Mouse (Mus musculus): ENCODE measurements around the gene Psmb3. TPM values are rescaled to one million over a fixed set of nuclear protein-coding genes. Genes with fewer than 3 reads are reported as not detected.

Psmb3 gene
- total and polyA plus RNA-seq, 2 experiments from 2014 or later = 449 to 473 TPM

DNA sequence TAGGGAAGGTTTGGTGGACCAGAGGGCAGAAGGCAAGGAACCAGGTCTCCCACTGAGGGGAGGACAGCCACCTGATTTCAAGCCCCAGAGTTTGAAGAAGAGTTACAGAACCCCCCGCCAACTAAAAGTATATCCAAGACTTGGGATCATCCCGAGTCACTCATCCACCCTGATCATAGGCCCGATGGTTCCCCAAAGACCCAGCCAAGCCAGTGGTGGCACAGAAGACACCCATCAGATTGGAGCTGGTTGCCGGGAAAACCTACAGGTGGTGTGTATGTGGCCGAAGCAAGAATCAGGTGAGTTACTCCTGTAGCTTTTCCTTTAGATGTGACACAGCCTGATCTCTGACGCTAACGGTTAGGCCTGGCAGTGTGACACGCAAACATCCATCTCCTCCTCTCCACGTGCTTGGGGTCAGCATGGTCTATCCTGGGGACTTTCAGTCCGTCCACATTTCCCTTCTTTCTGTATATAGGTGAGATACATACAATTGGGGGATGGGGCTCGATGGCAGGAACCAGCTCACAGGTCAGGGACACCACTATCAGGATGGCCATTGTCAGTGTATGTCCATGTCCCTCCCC, 16.8 kb upstream of the Psmb3 start:
- Histone ChIP-seq H3K4me3 (ENCODE audit: low read depth, low read length) (peak overlapping the region; percentile 38), H3K27ac (ENCODE audit: low read depth, low read length) (no peak overlapping the region), H3K4me1 (ENCODE audit: insufficient read depth, low read length) (no peaks in the 10 kb centered on the region), H3K36me3 (ENCODE audit: insufficient read depth, low read length) (peaks cover 30% of the 10 kb centered on the region), H3K9ac (replicated peaks; ENCODE audit: low read length, poor library complexity, severe bottlenecking) (no peak overlapping the region), H3K4me2 (ENCODE audit: low read depth, low read length, poor library complexity, severe bottlenecking) (peak overlapping the region; percentile 91), H3K27me3 (ENCODE audit: insufficient read depth, low read length) (no peaks in the 10 kb centered on the region), H3K9me3 (ENCODE audit: low read length) (no peaks in the 10 kb centered on the region)
- no peak for DNase-seq (ENCODE audit: low spot score)
- 71% methylated on average over 11 of the region's 11 CpGs for WGBS
- no peak for ATAC-seq (ENCODE audit: low FRiP score)
- TF ChIP-seq CTCF (IDR thresholded peaks at IDR 0.05) = no peak

DNA sequence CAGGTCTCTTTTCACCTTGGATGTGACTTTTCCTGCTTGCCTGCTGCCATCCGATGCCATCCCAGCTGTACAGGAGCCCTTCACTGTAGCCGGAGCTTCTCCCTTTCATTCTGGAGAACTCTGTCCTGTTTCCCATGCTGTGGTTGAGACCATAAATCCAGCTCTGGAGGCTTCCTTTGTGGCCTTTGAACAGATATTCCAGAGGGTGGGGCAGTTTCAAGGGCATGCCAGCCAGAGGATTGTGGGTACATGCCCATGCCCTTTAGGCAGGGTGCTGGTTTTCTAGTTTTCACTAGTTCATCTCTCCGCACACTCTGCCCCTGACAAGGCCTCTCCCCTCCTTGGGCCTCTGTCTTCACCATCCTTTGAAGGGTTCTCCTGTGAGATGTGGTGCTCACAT, 16.1 kb upstream of the Psmb3 start:
- Histone ChIP-seq H3K4me2 (ENCODE audit: low read depth, low read length, poor library complexity, severe bottlenecking) (no peak overlapping the region), H3K27me3 (ENCODE audit: insufficient read depth, low read length) (no peaks in the 10 kb centered on the region), H3K9me3 (ENCODE audit: low read length) (no peaks in the 10 kb centered on the region), H3K4me1 (ENCODE audit: insufficient read depth, low read length) (no peaks in the 10 kb centered on the region), H3K9ac (replicated peaks; ENCODE audit: low read length, poor library complexity, severe bottlenecking) (no peak overlapping the region), H3K36me3 (ENCODE audit: insufficient read depth, low read length) (peaks cover 33% of the 10 kb centered on the region), H3K4me3 (ENCODE audit: low read depth, low read length) (no peak overlapping the region), H3K27ac (ENCODE audit: low read depth, low read length) (no peak overlapping the region)
- ATAC-seq (ENCODE audit: low FRiP score) (no peak), DNase-seq (ENCODE audit: low spot score) (no peak)
- 92% methylated on average over 3 of the region's 3 CpGs for WGBS
- TF ChIP-seq CTCF (IDR thresholded peaks at IDR 0.05) = no peak

DNA sequence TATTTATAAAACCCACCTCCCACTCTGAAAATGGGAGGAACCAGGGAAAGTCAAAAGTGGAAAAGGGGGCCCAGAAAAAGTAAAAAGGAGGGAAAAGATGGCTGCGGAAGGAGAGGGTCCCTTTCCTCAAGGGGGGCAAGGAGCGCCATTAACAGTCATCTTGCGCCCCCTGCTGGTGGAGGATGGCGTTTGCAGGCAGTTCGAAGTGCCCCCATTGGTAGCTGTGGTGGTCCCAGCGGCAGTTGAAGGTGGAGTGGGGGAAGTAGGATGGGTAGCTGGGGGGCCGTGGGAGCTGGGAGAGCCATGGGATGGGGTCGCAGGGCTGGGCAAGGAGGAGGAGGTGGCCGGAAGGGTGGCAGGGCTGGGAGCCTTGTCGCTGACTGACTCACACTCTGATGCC, 13.3 kb upstream of the Psmb3 start:
- ATAC-seq (ENCODE audit: low FRiP score) (no peak), DNase-seq (ENCODE audit: low spot score) (peak; percentile 76)
- no peak overlapping the region for H3K4me3 ChIP-seq (ENCODE audit: low read depth, low read length)
- no peak overlapping the region for H3K27ac ChIP-seq (ENCODE audit: low read depth, low read length)
- 26% methylated on average over 10 of the region's 10 CpGs for WGBS
- H3K4me2 ChIP-seq (ENCODE audit: low read depth, low read length, poor library complexity, severe bottlenecking) = no peak overlapping the region
- H3K9ac ChIP-seq (replicated peaks; ENCODE audit: low read length, poor library complexity, severe bottlenecking) = no peak overlapping the region
- H3K36me3 ChIP-seq (ENCODE audit: insufficient read depth, low read length) = peaks cover 33% of the 10 kb centered on the region
- H3K9me3 ChIP-seq (ENCODE audit: low read length) = no peaks in the 10 kb centered on the region
- H3K4me1 ChIP-seq (ENCODE audit: insufficient read depth, low read length) = peaks cover 5% of the 10 kb centered on the region
- TF ChIP-seq CTCF (IDR thresholded peaks at IDR 0.05) = peak; percentile 93
- no peaks in the 10 kb centered on the region for H3K27me3 ChIP-seq (ENCODE audit: insufficient read depth, low read length)

DNA sequence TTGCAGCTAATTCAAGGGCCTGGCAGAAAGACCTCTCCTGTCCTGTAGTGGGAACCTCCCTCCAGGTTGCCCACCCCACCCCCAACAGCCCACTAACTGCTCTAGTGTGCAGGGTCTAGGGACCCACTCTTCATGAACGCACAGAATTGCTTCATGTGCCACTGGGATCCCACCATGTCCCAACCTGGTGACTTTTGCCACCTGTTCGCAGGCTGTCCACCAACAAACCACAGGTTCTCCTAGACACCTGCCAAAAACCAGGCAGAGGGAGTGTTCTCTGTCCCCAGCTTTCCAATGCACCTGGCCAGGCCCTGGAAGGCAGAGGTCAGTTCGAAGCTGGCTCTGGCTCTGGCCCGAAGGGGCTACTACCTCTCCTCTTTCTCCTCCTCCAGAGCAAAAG, 8.8 kb upstream of the Psmb3 start:
- DNase-seq (ENCODE audit: low spot score) (no peak), ATAC-seq (ENCODE audit: low FRiP score) (no peak)
- no peak for TF ChIP-seq CTCF (IDR thresholded peaks at IDR 0.05)
- Histone ChIP-seq H3K36me3 (ENCODE audit: insufficient read depth, low read length) (peaks cover 29% of the 10 kb centered on the region), H3K27me3 (ENCODE audit: insufficient read depth, low read length) (no peaks in the 10 kb centered on the region), H3K4me3 (ENCODE audit: low read depth, low read length) (no peak overlapping the region), H3K4me2 (ENCODE audit: low read depth, low read length, poor library complexity, severe bottlenecking) (peak overlapping the region; percentile 49), H3K4me1 (ENCODE audit: insufficient read depth, low read length) (peaks cover 25% of the 10 kb centered on the region), H3K27ac (ENCODE audit: low read depth, low read length) (no peak overlapping the region), H3K9ac (replicated peaks; ENCODE audit: low read length, poor library complexity, severe bottlenecking) (no peak overlapping the region), H3K9me3 (ENCODE audit: low read length) (no peaks in the 10 kb centered on the region)
- WGBS = 79% methylated on average over 4 of the region's 4 CpGs

- no peaks in the 10 kb centered on the region for H3K27me3 ChIP-seq (ENCODE audit: insufficient read depth, low read length)
- WGBS = 20% methylated on average over 17 of the region's 17 CpGs
- H3K4me2 ChIP-seq (ENCODE audit: low read depth, low read length, poor library complexity, severe bottlenecking) = peak overlapping the region; percentile 49
- H3K36me3 ChIP-seq (ENCODE audit: insufficient read depth, low read length) = peaks cover 26% of the 10 kb centered on the region
- peak overlapping the region; percentile 37 for H3K9ac ChIP-seq (replicated peaks; ENCODE audit: low read length, poor library complexity, severe bottlenecking)
- H3K4me3 ChIP-seq (ENCODE audit: low read depth, low read length) = peak overlapping the region; percentile 19
- peak overlapping the region; percentile 69 for H3K27ac ChIP-seq (ENCODE audit: low read depth, low read length)
- DNase-seq (ENCODE audit: low spot score) (peak; percentile 91), ATAC-seq (ENCODE audit: low FRiP score) (peak; percentile 25; the same call in 1 of the 2 replicates)
- H3K9me3 ChIP-seq (ENCODE audit: low read length) = no peaks in the 10 kb centered on the region
- TF ChIP-seq CTCF (IDR thresholded peaks at IDR 0.05) = no peak
- H3K4me1 ChIP-seq (ENCODE audit: insufficient read depth, low read length) = peaks cover 25% of the 10 kb centered on the region
Measured at GRCm38 (mm10) chr11:97694921-97695711, 8.1 kb upstream of the Psmb3 start.

GRCm38 (mm10) chr11:97695712-97696401, 7.3 kb upstream of the Psmb3 start:
- H3K36me3 ChIP-seq (ENCODE audit: insufficient read depth, low read length) = peaks cover 18% of the 10 kb centered on the region
- H3K27ac ChIP-seq (ENCODE audit: low read depth, low read length) = peak overlapping the region; percentile 69
- peak overlapping the region; percentile 37 for H3K9ac ChIP-seq (replicated peaks; ENCODE audit: low read length, poor library complexity, severe bottlenecking)
- DNase-seq (ENCODE audit: low spot score) = no peak
- no peak for ATAC-seq (ENCODE audit: low FRiP score)
- no peaks in the 10 kb centered on the region for H3K27me3 ChIP-seq (ENCODE audit: insufficient read depth, low read length)
- peaks cover 25% of the 10 kb centered on the region for H3K4me1 ChIP-seq (ENCODE audit: insufficient read depth, low read length)
- H3K4me3 ChIP-seq (ENCODE audit: low read depth, low read length) = peak overlapping the region; percentile 19
- no peak for TF ChIP-seq CTCF (IDR thresholded peaks at IDR 0.05)
- WGBS = 17% methylated on average over 9 of the region's 9 CpGs
- H3K4me2 ChIP-seq (ENCODE audit: low read depth, low read length, poor library complexity, severe bottlenecking) = peak overlapping the region; percentile 49
- H3K9me3 ChIP-seq (ENCODE audit: low read length) = no peaks in the 10 kb centered on the region
